Mouse (Mus musculus): Measurements from ENCODE around the gene Cyth1. TPM values are rescaled to one million over a fixed set of nuclear protein-coding genes. Genes with fewer than 3 reads are reported as not detected.

Cyth1 gene
- total RNA-seq, 2 experiments from 2014 or later: 28.6 to 35.8 TPM

DNA sequence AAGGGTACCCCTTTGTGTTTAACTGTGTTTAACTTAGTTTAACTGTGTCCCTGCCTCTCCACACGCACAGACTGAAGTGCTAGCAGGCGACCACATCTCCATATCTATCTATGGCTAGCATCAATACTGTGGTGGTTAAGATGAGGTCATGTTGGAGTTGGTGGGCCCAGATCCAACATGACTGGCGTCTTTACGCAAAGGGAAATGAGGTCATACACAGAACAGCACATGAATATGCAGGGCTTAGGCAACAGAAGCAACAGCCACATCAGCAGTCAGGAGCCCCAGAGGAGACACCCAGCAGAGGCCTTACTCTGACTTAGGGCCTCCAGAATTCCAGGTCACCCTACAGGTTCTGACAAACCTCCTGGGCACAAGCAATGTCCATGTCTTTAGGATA, 95.4 kb downstream of the Cyth1 start:
- no peak for DNase-seq

DNA sequence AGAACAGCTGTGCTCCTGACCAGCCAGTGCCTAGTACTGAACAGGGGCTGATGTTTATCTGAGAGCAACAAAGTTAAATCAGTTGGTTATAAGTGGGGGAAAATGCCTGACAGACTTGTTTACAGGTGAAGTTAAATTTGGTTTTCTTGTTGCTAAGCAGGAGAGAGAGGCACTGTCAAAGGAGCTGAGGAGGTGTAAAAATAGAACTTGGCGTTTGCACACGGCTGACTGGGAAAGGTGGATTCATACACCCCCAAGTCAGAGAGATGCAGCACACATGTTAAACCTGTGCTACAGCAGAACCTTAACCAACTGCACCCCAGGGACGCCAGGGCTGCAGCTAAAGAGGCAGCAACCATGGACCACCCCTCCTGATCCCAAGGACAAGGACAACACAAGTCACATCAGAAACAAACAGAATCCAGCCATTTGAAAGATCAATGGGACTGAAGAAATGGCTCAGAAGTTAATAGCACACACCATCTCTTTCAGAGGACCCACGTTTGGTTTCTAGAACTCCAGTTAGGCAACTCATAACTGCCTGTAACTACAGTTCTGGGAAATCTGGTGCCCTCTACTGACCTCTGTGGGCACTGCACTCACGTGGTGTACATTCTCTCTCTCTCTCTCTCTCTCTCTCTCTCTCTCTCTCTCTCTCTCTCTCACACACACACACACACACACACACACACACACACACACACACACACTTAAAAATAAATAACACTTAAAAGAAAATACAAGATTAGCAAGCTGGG, 96.8 kb downstream of the Cyth1 start:
- no peak for DNase-seq

DNA sequence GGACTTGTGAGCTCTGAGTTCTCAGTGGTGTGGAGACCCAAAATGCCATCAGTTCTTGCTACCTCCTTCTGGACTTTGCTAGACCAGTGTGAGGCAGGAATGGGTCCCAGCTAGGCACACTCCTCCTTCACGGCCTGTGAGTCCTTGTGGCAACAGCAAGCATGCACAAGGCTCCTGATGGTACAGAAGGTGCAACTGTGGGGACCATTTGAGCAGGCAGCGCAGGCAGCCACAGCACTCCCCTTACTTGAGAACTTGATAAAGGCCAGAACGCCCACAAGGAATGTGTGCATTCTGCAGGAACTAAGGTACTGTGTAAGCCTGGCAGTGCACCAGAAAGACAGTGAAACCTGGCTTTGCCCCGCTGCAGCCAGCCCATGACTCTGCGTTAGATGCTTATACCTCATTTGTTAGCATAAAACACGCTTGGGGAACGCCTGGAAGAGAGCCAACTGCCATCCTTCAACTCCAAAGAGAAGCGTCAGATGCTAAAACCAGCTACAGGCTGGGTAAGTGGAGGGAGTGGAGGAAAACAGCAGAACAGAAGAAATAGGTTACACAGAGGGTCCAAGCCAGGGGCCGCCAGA, 98.2 kb downstream of the Cyth1 start:
- DNase-seq: peak; percentile 33 to 53

DNA sequence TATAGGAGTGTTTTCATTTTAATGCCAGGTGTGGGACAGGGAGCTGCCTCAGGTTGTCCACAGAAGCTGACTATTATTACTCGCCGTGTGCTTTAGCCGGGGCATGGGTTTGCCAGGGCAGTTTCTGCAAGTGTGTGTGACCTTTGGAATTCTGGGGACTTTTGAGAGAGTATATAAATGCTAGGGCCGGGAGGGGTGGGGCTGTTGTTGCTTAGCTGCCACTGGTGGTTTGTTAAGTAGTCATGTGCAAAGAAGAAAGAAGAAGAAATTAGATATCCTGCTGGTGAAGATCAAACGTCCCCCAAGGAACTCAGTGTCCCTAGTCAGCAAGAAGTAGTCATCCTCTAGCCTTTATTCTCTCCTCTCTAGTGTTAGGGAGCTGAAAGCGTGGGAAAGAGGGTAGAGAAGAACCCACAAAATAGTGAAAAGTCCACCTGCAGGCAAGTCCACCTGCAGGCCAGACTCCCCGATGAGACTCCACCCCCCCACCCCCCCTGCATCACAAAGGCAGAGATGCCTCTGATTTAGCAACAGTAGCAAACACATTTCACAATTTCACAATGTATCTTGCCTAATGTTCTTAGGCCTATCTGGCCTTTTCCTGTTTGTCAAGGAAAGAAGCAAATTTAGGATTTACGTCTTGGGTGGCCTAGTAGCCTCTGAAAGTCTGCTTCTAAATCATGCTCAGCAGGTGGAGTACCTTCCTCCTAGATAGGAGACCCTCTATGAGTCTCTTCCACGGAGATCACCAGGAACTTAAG, 100.3 kb downstream of the Cyth1 start:
- DNase-seq: no peak

DNA sequence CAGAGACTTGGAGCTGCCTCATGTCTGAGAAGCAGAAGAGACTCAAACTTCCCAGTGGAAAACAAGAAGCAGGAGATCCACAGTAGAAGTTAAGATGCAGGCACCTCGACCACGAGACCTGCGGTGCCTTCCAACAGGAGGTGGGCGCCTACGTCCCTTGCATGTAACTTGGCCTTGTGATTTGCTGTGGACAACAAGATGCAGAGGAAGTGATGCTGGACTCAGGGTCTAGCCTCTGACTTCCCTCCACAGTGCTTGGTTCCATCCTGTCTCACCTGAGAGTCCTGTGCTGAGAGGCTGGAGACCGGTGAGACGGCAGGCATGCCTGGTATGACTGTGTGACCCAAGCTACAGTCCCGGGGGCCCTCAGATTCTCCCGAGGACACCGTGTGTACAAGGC, 101.9 kb downstream of the Cyth1 start:
- DNase-seq: no peak

DNA sequence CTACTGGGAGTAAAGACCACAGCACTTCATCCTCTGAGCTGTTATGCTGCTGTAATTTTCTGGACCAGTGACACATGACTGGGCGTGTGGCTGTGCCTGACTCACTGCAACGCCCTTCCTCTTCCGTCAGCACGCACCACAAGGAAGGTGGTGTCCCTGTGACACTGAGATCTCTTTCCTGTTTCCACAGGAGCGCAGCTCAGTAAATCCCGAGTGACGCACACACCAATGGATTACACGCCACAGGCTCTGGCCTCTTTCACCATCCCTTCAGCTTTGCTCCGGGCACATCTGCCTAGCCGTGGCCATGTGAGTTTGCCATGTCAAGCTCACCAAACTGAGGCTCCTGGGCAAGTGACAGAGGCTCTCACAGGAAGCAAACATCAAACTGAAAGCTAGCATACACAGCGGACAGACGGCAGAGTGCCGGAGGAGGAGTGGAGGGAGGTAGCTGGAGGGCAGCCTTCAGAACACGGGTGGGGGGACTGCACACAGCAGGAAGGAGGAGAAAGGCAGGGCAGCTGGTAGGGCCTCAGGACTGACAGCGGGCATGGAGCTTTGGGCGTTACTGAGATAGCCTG, 102.5 kb downstream of the Cyth1 start:
- peak; percentile 46 to 53 for DNase-seq

DNA sequence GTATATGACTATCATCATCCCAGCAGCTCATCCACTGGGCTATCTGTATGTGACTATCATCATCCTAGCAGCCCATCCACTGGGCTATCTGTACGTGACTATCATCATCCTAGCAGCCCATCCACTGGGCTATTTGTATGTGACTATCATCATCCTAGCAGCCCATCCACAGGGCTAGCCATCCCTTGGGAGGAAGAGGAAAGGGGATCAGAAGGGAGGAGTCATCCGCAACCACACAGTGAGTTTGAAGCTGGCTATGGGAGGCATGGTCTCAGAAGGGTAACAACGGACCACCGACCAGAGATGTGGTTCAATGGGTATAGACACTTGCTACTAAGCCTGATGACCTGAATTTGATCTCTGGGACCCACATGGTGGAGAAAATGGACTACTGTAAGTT, 103.3 kb downstream of the Cyth1 start:
- DNase-seq: no peak

DNA sequence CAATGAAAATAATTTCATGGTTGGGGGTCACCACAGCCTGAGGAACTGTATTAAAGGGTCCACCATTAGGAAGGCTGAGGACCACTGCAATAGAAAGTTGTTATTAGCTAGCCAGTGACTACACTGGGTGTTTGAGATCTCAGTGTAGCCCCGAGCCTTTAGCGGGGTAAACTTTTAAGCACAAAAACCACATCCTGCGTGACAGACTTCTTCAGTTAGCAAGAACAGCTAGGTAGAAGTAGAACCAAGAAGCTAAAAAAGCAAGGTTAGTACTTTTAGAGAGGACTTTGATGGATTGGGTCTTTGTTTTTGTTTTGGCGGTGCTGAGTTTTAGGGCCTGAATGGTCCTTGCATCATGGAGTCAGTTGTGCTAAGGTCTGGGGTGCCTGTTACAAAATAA, 104.7 kb downstream of the Cyth1 start:
- no peak for DNase-seq

DNA sequence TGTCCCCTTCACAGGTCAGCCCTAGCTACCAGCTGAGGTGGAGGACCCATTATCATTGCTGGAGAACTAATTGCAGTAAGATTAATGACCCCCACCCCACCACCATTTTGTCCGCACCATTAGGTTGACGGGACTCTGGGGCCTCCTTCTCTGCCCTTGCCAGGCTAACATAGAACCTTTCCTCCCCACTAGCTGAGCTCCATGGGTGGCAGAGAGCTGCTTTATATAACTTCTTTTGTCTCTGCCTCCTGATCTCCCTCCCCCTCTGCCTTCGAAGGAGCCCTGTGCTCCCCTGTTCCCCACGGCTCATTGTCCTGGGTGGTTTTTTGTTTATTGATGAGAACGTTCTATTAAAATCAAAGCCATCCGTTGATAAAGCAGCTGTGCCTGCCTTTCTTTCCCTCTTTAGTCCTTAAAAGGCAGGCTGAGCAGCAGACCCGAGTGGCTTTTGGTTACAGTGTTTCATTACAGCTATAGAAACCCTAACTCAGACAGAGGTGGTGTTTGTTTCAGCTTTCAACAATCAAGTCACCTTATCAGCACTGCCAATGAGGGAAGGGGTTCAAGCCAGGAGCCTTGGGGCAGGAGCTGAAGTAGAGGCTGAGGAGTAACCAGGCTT, 105.7 kb downstream of the Cyth1 start:
- no peak for DNase-seq

DNA sequence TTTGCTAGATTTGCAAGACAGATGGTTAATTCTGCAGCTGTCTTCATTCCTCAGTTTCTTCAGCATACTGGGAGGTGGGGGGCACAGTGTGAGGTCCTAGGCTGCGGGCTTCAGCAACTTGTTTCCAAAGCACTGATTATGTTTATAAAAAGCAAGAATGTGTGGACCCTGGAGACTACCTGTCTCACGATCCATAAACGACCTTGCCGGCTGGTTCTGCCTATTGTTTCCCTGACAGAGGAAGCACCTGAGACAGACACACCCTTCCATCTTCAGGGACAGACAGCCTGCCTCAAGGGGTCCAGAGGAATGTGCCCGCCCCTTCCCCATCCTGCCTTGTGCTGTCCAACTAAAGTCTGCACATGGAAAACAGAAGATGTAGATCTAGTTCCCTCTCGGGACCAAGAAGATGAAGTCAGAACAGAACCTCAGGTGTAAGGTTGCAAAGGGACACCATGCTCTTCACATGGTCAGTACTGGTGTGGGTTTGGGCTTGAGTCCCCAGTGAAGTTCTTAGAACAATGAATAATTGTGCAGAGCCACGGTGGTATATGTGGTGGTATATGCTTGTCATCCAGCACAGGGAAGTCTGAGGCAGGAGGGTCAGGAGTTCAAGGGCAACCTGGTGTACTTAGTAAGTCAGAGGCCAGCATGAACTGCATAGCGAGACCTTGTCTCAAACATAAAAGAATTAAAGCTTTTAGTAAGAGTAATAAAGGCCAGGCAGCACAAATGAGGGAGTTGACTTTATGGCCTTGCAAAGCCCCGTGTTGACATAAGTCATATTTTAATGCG, 107.4 kb downstream of the Cyth1 start:
- DNase-seq: no peak

DNA sequence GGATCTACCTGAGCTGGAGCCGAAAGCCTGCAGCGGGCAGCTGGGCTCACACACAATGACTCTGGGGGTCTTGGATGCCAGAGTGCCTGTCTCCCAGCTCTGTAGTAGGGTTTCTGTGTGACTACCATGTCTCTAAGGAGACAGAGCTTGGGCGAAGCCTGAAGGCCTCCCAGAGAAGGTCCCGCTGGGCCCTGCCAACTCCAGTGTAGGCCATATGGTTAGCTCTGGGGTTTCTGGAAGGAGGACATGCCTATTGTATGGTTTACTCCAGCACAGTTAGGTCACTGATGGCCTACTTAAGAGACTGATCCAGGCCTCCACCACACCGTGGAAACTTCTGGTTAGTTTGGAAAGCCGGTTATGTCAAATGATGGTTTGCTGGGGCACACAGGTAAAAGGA, 110.0 kb downstream of the Cyth1 start:
- DNase-seq: no peak

DNA sequence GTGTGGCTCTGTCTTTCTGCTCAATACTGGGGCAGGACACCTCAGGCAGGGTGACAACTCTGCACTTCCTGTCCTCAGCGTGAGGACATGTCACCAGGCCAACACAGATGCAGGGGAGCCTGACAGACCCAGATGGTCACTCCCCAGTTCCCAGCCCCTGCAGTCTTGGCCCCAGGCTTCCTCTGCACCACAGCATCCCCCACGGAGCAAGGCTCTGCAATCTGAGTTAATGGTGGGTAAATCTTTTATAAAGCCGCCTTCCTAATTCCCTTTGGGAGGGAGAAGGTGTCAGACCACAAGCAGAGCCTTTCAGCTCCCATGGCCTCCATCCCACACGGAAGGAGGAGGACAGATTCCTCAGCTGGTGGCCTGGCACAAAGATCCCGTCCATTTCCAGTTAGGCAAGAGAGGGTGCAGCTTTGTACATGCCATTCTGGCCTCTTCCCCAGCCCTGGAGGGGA, 112.2 kb downstream of the Cyth1 start:
- DNase-seq: no peak

DNA sequence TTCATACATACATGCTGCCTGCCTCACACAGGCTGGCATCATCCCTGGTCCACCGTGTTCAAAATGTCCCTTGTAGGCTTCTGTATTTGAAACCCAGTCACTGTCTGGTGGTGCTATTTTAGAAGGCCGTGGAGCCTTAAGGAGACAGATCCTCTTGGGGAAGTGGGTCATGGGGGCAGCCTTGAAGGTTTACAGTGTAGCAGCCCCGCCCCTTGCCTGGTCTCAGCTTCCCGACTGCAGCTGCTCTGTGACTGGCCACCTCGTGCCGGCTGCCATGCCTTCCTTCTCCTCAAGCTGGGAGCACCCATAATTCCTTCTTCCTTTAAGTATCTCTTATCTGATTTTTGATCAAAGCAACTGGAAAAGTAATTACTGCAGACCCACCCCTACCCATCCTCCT, 113.1 kb downstream of the Cyth1 start:
- DNase-seq: no peak

DNA sequence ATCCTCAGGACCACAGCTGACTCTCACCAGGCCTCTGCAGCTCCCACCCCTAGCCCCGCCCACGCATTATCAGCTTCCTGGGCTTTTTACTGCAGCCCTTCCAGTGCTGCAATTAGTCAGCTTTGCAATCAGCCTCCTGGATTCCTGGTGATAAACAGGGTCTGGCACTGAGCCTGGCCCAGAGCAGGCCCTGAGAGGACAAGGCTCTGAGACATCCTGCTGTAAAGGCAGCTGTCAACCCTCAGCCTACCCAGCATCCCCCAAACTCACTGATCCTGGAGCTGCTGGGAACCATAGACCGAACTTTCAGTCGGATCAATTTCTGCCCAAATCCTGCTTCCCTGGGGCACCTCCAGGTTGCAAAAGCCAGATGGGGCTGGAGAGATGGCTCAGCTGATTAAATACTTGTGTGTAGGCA, 114.6 kb downstream of the Cyth1 start:
- peak; percentile 44 to 60 for DNase-seq

DNA sequence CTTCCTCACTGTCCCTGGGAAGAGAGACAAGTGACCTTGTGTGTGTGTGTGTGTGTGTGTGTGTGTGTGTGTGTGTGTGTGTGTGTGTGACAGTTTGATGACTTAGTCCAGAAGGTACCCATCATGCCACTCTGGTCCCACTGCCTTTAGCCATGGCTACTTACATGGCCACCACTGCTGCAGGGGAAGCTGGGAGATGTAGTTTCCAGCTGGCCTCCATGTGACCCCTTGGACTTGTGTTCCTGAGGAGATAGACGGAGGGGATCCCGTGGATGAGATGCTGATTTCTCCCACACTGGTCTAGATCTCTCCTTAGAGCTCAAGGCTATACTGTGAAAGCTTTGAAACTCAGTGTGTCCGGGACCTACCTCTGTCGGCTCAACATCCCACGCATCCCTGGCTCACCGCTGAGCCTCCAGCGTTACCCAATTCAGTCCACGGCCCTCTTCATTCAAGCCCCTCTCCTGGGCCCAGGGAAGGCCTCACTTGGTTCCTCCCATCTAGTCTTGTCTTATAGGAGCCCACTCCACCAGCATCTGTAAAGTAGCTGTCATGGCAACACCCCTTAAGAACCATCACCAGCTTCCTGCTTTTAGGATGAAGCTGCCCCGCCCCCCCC, 115.2 kb downstream of the Cyth1 start:
- DNase-seq: peak in 1 of 2 experiments; percentile 18

DNA sequence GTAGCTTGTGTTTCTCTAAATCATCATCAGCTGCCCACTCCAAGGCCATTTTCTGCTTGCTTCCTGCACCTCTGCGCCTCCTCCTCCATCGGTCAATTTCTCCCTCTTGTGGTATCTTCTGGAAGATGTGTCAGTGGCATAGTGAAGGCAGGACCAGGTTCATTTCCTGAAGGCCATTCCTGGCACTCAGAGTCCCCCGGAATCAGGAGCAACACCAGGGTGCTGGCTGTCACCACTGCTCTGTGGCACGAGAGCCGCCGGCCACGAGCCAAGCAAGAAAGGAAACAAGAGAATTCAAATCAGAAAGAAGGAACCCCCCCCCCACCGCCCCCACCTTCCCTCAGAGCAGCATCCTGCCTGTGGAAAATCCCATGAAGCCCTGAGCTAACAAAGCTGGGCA, 116.3 kb downstream of the Cyth1 start:
- peak; percentile 36 to 53 for DNase-seq

DNA sequence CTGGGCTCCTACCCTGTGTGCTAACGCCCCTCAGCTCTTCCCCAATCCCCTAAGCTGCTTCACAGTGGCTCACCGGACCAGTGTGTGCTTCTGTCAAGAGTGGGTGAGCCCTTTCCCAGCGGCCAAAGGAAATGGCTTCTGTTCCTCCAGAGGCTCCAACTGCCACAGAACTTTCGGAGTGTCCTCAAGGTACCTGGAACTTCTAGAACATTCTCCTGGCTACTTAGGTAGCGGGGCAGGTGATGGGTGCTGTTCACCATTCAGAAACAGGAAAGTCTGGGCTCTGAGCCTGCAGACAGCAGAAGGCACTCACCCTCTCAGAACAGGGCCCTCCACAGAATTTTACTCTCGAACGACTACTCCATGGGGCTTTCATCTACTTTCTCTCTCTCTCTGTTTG, 117.9 kb downstream of the Cyth1 start, which contains the start of gene Dnah17:
Gene Dnah17 (minus strand): TSS at position 101 of the 400 bp plus-strand sequence.
- DNase-seq: no peak

DNA sequence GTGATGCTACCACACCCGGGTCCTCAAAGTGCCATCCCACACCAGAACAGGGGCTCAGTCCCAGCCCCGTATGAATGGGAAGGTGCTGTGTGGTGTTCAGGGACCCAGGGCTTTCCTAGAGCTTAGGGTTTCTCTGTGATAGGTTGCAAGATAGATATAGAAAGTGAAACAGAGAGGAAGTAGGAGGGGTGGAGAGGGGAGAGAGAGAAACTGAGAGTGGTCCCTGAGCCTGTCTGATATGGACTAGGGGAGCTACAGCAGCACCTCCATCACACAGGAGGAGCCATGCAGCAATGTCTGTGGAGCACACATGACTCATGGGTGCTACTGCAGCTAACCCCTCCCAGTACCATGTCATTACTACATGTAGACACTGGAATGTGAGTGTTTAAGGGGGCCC, 118.6 kb downstream of the Cyth1 start:
- no peak for DNase-seq

DNA sequence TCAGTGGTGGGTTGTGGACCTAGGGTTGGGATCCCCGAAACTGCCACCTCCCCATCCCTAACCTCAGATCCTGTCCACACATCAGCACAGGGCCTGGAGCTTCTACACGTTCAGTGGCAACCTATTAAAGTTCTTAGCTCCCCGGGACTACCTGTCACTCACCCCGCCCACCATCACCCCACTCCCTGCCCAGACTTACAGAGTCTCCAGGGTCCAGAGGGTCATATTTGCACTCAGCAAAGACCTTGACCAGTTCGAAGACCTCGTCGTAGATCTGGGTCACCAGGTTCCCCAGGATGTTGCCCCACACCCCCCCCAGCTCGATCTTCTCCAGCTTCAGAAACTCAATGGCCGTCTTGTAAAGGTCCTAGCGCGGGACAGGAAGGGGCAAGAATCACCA, 126.8 kb downstream of the Cyth1 start:
- DNase-seq: no peak

DNA sequence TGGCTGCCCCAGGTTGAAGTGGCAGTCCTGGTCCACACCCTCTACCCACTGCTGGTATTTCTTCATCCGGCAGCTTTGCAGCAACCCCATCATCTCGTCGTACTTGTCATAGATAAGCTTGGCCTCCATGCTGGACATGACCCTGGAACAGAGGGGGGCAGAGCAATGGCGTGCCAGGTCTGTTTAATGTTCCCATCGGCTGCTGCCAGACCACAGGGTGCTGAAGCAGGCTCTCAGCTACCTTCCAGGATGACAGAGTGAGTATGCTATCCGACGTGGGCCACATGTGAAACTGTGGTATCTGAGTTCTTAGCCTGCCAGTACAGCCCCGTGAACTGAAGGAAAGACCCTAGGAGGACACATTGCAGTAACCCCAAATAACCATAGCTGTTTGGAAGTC, 129.6 kb downstream of the Cyth1 start:
- DNase-seq: no peak

DNA sequence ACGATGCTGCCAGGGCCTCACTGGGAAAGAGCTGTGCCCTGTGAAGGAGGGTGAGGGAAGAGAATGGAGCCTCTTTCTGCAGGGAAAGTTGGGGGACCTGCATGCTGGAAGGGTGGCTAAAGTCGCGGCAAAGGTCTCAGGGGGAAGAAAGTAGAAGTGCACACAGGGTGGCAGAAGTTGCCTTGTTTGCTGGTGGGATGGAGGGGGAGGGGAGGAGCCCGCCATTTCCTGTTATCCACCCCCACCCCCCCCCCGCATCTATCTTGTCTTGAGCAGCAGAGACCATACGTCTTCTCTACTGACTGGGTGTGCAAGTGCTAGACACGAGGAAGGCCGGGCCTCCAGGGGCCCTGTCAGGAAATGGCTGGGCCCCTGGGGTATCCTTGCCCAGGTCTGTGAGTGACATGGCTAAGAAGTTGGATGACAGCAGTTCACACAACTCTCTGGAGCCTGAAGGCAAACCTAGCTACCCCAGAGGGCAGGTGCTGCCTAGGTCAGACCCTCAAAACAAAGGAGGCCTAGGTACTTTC, 133.7 kb downstream of the Cyth1 start:
- no peak for DNase-seq
